Mouse (Mus musculus) E14TG2a.4 (cell line): Measurements from ENCODE around the gene Basp1.
"Not testable (repeated sequence)": the region's sequence is repeated elsewhere in the genome, so short reads cannot be mapped to it uniquely, and the experiment has no call there.

Experiments used
- H3K27me3 ChIP-seq: 2 replicates; pipeline ENCODE4 v1.6.1; 2014; ENCODE audit warnings: low read length, control low read depth; ENCODE audit not compliant: insufficient read depth
- H3K36me3 ChIP-seq: 2 replicates; pipeline ENCODE4 v1.6.1; 2014; ENCODE audit warnings: low read length, control low read depth; ENCODE audit not compliant: insufficient read depth
- H3K4me1 ChIP-seq: replicated peaks from 2 replicates; pipeline ENCODE4 v1.6.1; 2014; ENCODE audit warnings: low read depth, low read length, control low read depth
- H3K4me3 ChIP-seq: replicated peaks from 2 replicates; pipeline ENCODE4 v1.5.1; 2014; ENCODE audit warnings: mild to moderate bottlenecking, low read length
- H3K9me3 ChIP-seq: 2 replicates; pipeline ENCODE4 v1.6.1; 2014; ENCODE audit warnings: low read length, control low read depth
- CTCF ChIP-seq: conservative IDR thresholded peaks from 2 replicates; pipeline ENCODE4 v1.5.1; 2014; ENCODE audit warnings: low read length
- NANOG ChIP-seq: IDR thresholded peaks from 2 replicates; pipeline ENCODE4 v1.6.1; 2014; ENCODE audit warnings: borderline replicate concordance, low read length, mixed read lengths
- POU5F1 ChIP-seq: IDR thresholded peaks from 2 replicates; pipeline ENCODE4 v1.6.1; 2014; ENCODE audit warnings: low read length, borderline replicate concordance

The Basp1 gene

DNA sequence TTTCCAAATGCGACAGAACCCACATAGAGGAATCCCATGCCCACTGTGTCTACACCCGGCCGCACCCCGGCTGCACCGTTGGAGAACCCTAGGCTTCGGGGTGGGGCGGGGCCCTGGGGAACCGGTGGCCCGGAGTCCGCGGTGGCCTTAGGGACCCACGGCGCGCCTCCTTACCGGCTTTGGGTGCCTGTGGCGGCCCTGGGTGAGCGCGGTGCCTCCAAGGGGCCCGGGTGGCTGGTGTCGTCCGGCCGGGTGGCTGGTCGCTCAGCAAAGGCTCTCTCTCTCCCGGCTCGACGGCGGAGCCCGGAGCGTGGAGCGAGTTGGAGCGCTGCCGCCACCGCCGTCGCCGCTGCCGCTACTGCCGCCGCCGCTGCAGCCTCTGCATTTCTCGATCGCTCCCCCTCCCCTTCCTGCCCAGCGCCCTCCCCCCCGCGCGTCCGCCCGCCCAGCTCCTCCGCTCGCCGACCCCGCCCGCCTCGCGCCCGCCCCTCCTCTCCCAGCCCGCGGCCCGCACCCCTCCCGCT lies at the start of gene Basp1:
Gene Basp1 (minus strand): TSS at position 387 of the 524 bp plus-strand sequence.
- Histone ChIP-seq H3K4me1 (peaks cover 25% of the 10 kb centered on the region), H3K9me3 (peaks cover 5% of the 10 kb centered on the region; the same call in 1 of the 2 replicates), H3K27me3 (peaks cover 5% of the 10 kb centered on the region; the same call in 1 of the 2 replicates), H3K4me3 (peak within 1 kb of the TSS; percentile 95), H3K36me3 (peaks cover 23% of the 10 kb centered on the region)
- TF ChIP-seq CTCF (no peak), POU5F1 (no peak), NANOG (no peak)

DNA sequence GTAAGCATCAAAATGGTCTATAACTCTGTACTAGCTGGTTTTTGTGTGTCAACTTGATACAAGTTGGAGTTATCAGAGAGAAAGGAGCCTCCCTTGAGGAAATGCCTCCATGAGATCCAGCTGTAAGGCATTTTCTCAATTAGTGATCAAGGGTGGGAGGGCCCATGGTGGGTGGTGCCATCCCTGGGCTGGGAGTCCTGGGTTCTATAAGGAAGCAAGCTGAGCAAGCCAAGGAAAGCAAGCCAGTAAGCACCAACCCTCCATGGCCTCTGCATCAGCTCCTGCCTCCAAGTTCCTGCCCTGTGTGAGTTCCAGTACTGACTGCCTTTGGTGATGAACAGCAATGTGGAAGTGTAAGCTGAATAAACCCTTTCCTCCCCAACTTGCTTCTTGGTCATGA lies 49.5 kb upstream of the Basp1 start:
- H3K9me3 ChIP-seq: not testable (repeated sequence)

DNA sequence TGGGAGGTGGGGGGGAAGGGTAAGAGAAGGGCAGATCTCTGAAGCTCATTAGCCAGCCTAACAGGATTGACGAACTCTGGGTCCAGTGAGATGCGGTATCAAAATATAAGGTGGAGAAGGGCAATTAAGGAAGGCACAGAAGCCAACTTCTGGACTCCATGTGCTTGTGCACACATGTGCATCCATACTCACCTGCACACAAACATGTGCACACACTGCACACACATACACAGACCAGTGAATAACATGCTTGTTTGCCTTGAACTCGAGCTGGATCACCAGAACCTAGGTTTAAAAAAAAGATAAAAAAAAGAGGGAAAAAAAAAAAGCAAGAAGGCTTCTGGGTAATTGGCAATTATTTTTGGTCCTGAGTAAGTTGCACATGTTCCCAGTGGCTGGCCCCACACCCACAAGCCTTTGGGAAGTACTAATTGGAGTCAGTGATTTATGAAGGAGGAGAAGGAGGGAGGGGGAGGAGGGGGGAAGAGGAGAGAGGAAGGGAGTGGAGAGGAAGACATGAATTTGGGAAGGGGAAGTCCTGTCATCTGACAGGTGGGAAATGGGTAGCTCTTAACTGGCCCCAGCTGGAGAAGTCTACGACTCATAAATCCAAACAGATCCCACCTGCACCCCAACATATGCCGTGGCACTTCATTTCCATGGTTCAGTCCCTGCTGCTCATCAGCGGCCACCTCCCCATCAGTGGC lies 48.6 kb upstream of the Basp1 start:
- H3K27me3 ChIP-seq: peaks cover 6% of the 10 kb centered on the region; the same call in 1 of the 2 replicates
- H3K4me3 ChIP-seq: no peak overlapping the region
- no peaks in the 10 kb centered on the region for H3K4me1 ChIP-seq
- TF ChIP-seq POU5F1 (no peak), CTCF (no peak), NANOG (no peak)
- H3K36me3 ChIP-seq: no peaks in the 10 kb centered on the region
- no peaks in the 10 kb centered on the region for H3K9me3 ChIP-seq

More for the DNA sequence above, 49.5 kb upstream of the Basp1 start:
- not testable (repeated sequence) for H3K4me1 ChIP-seq, H3K4me3 ChIP-seq, H3K36me3 ChIP-seq, H3K27me3 ChIP-seq

DNA sequence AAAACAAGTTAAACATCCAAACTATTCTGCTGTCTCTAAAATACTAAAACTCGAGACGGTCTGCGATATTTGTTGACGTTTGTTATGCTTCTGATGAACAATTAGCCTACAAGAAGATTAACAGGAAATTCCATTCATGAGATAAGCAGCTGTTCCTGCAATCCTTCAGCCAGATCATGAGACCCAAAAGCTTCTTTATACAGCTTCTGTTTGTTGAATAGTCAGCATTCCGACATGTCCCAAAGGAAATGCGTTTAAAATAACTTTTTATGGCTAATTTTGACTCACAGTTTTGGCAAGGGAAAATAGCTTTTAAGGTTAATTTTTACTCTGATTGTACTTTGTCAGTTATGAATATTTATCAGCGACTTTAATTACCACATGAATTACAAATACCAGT lies 46.3 kb upstream of the Basp1 start:
- TF ChIP-seq POU5F1: no peak
- no peak for TF ChIP-seq CTCF
- Histone ChIP-seq H3K9me3 (no peaks in the 10 kb centered on the region), H3K4me3 (no peak overlapping the region), H3K36me3 (no peaks in the 10 kb centered on the region), H3K27me3 (peaks cover 6% of the 10 kb centered on the region; the same call in 1 of the 2 replicates), H3K4me1 (no peaks in the 10 kb centered on the region)

DNA sequence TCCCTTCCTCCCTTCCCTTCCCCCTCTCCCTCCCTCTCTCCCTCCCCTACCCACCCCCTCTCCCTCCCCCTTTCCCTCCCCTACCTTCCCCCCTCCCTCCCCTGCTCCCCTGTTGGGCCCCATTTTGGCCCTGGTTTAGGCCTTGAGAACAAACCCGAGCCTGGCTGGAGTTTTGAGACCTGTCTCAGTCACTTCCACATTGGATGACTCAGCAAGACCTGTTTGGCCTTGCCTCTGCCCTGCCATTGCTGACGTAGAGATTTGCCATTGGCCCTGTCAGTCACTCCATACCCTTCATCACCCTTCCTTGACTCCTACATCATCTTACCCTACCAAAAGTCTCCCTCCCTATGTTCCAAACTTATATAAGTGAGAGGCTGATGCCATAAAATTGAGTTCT lies 43.9 kb upstream of the Basp1 start:
- no peaks in the 10 kb centered on the region for H3K4me1 ChIP-seq
- H3K27me3 ChIP-seq: peaks cover 2% of the 10 kb centered on the region; the same call in 1 of the 2 replicates
- H3K36me3 ChIP-seq: no peaks in the 10 kb centered on the region
- H3K4me3 ChIP-seq: no peak overlapping the region
- no peaks in the 10 kb centered on the region for H3K9me3 ChIP-seq
- no peak for TF ChIP-seq CTCF
- no peak for TF ChIP-seq NANOG
- no peak for TF ChIP-seq POU5F1

DNA sequence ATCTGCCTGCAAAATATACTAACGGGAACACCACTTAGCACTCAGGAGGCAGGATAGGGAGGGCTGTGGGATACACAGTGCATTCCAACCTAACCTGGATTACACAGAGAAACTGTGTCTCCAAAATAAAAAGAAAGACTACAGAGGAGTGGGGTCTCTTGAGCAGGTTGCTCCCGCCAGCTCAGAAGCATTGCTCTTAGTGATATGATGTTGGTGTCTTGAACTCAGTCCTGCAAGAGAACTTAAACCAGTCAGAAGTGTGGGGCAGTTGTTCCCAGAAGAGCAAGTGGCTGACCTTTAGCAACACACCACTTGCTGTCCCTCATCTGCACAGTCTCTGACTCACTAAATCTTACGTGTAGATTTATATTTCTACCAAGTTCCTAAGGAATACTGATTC lies 40.0 kb upstream of the Basp1 start:
- no peaks in the 10 kb centered on the region for H3K36me3 ChIP-seq
- H3K4me3 ChIP-seq: no peak overlapping the region
- peaks cover 8% of the 10 kb centered on the region; the same call in 1 of the 2 replicates for H3K27me3 ChIP-seq
- TF ChIP-seq POU5F1 (no peak), CTCF (no peak), NANOG (no peak)
- H3K9me3 ChIP-seq: no peaks in the 10 kb centered on the region
- no peaks in the 10 kb centered on the region for H3K4me1 ChIP-seq

DNA sequence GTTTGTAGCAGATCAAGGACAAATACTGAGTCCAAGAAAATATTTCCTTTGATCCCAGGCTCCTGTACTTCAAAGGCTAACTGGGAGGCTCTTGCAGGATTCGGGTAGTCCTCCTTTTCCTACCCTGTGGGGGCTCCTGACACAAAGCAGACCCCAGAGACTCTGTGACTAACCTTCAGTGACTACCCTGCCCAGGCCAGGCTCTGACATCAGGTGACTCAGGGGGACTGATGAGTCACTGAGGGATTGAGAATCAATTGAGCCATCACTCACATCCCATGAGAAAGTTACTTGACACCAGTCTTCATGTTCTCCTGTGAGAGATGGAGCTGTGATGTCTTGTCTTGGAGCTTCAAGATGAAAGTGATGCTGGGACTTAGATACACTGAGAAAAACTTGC lies 35.8 kb upstream of the Basp1 start:
- TF ChIP-seq POU5F1: no peak
- no peak for TF ChIP-seq NANOG
- TF ChIP-seq CTCF: no peak
- Histone ChIP-seq H3K4me1 (peaks cover 15% of the 10 kb centered on the region), H3K27me3 (peaks cover 38% of the 10 kb centered on the region), H3K36me3 (no peaks in the 10 kb centered on the region), H3K9me3 (no peaks in the 10 kb centered on the region), H3K4me3 (no peak overlapping the region)

DNA sequence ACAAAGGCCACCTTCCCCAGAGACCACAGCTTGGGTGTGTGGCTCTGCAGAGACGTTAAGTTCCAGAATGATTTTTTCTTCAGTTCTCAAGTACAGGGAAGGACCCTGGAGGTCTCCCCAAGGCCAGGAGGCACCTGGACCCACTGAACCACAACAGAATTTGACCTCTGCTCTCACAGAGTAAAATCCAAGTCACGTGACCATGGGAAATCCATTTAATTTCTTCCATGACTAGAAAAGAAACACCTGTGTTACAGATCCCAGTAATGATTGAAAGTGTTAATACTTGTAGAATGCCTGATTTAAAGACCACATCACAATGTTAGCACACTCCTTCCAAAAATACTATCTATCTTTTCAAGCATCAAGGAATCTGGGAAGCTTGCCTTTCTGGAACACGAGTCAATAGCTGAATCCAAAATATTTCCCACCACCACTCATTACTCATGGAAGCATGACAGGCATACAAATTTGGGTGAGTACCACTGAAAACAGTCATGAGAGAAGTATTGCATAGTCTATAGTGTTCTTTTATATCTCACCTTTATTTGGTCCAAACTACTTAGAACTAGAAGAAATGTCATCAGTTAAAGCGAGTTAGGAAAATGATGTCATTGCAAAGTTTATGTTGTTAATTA lies 35.3 kb upstream of the Basp1 start:
- Histone ChIP-seq H3K27me3 (peaks cover 42% of the 10 kb centered on the region), H3K9me3 (no peaks in the 10 kb centered on the region), H3K4me3 (no peak overlapping the region), H3K4me1 (peaks cover 15% of the 10 kb centered on the region), H3K36me3 (no peaks in the 10 kb centered on the region)
- TF ChIP-seq CTCF: no peak
- no peak for TF ChIP-seq POU5F1
- no peak for TF ChIP-seq NANOG

DNA sequence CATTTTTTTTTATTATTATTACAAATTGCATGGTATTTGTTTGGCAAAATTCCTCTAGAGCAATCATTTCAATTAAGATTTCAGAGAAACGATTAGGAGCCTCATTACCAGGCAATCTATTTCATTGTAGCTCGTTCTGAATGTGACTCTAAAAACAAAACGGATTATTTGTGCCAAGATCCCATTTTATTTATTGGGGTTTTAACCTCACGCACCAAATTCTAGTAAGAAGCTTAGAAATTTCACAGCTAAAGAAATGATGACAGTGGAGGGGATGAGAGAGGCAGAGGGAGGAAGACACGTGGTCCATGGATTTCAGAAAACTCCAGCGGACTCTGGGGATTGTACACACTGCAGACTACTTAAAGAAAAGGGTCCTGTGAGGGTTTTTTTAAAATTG lies 33.6 kb upstream of the Basp1 start:
- peaks cover 55% of the 10 kb centered on the region for H3K27me3 ChIP-seq

More for the DNA sequence above, 33.6 kb upstream of the Basp1 start:
- Histone ChIP-seq H3K4me1 (peaks cover 15% of the 10 kb centered on the region), H3K9me3 (no peaks in the 10 kb centered on the region), H3K36me3 (no peaks in the 10 kb centered on the region), H3K4me3 (no peak overlapping the region)
- TF ChIP-seq CTCF: no peak
- TF ChIP-seq NANOG: no peak
- no peak for TF ChIP-seq POU5F1
